Mouse (Mus musculus) liver, embryonic 11.5 days (tissue): ENCODE results near the gene Gabbr2. TPM values are rescaled to one million over a fixed set of nuclear protein-coding genes. Genes with fewer than 3 reads are reported as not detected.
A peak's percentile ranks its signal among the peaks of the same experiment; 100 is the strongest.

Experiments
- ATAC-seq: fragments of 200-750 bp; cut with Nextera tagmentation; replicated peaks from 2 replicates; pipeline ENCODE4 v1.8.0; 2017; ENCODE audit warnings: moderate number of reproducible peaks, mild to moderate bottlenecking, moderate TSS enrichment, moderate library complexity; ENCODE audit not compliant: low FRiP score
- DNase-seq: peaks from one replicate; pipeline ENCODE4 v3.0.0-alpha.2; 2017; ENCODE audit warnings: low spot score
- H3K27ac ChIP-seq: fragments of 300-500 bp; sonication (generic); 2 replicates; pipeline ENCODE4 v1.5.1; 2014; ENCODE audit warnings: mild to moderate bottlenecking, low read depth, low read length, control low read depth
- H3K27me3 ChIP-seq: fragments of 300-500 bp; sonication (generic); replicated peaks from 2 replicates; pipeline ENCODE4 v1.6.1; 2014; ENCODE audit warnings: low read length, mixed read lengths; ENCODE audit not compliant: control insufficient read depth, insufficient read depth
- H3K36me3 ChIP-seq: fragments of 300-500 bp; sonication (generic); 2 replicates; pipeline ENCODE4 v1.6.1; 2014; ENCODE audit warnings: mild to moderate bottlenecking, low read length, moderate library complexity, mixed read lengths; ENCODE audit not compliant: control insufficient read depth, insufficient read depth
- H3K4me1 ChIP-seq: fragments of 300-500 bp; sonication (generic); replicated peaks from 2 replicates; pipeline ENCODE4 v1.6.1; 2014; ENCODE audit warnings: low read length, mixed read lengths; ENCODE audit not compliant: control insufficient read depth, insufficient read depth
- H3K4me2 ChIP-seq: fragments of 300-500 bp; sonication (generic); 2 replicates; pipeline ENCODE4 v1.6.1; 2014; ENCODE audit warnings: mild to moderate bottlenecking, control low read depth, moderate library complexity
- H3K4me3 ChIP-seq: fragments of 300-500 bp; sonication (generic); 2 replicates; pipeline ENCODE4 v1.5.1; 2014; ENCODE audit warnings: low read depth, low read length, control low read depth
- H3K9ac ChIP-seq: fragments of 300-500 bp; sonication (generic); 2 replicates; pipeline ENCODE4 v1.6.1; 2014; ENCODE audit warnings: low read depth, low read length, control low read depth
- H3K9me3 ChIP-seq: fragments of 300-500 bp; sonication (generic); 2 replicates; pipeline ENCODE4 v1.6.1; 2016; ENCODE audit warnings: low read length, inconsistent platforms, mixed read lengths; ENCODE audit not compliant: control insufficient read depth
- WGBS: fragments of 180-500 bp; shearing (Covaris S2); extraction: QIAGEN DNeasy Blood & Tissue Kit; methylation state at CpG from one replicate; pipeline ENCODE4 v1.1.7; 2014; 5-methylcytosine and 5-hydroxymethylcytosine counted together
- polyA plus RNA-seq: library from polyadenylated mRNA; unstranded; fragments of >200 nt; fragmentation: Nextera tagmentation; extraction: Ambion mirVana; gene quantifications from 2 replicates; pipeline ENCODE4 v1.2.1, GENCODE M21; 2014

Gabbr2 gene
- polyA plus RNA-seq, 1 experiment from 2014 or later: 0.19 TPM

DNA sequence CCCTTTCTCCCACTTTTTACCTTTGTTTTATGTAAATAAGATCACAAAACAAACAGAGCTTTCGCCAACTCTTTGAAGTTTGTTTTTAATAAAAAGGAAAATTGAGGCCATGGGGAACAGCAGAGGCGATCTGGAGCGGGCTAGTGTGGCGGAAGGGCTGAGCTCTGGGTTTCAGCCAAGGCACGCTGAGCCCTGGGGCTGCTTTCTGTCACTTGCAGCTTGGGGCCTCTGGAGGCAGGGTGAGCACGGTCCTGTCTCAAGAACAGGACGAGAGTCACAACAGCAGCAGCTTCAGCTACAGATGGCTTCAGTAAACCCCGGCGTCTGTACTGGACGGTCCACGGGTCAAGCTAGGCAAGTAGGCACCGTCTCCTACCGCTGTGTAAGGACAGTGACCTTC lies 132.8 kb downstream of the Gabbr2 start:
- Histone ChIP-seq H3K27me3 (no peaks in the 10 kb centered on the region), H3K4me2 (no peak overlapping the region), H3K9ac (no peak overlapping the region), H3K9me3 (no peaks in the 10 kb centered on the region), H3K4me1 (peaks cover 7% of the 10 kb centered on the region; the same call in 1 of the 2 replicates), H3K27ac (no peak overlapping the region), H3K4me3 (no peak overlapping the region), H3K36me3 (no peaks in the 10 kb centered on the region)
- 49% methylated on average over 13 of the region's 13 CpGs for WGBS
- ATAC-seq: no peak
- no peak for DNase-seq

DNA sequence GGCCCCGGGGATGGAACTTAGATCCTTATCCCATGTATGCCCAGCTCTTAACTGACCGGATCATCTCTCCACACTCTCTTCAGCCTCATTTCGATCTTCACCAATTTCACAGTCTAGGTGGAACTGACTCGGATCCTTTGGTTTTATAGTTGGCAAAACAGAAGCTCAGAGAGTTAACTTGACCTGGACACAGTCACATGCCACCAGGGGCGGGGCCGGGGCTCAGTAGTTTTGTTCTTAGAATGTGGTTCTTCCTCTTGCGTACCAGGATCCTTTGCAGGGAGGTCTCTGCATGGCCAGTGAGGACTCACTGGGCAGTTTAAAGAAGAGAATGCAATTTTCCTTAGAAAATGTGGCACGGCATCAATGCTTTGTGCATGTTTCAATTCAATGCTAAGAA lies 135.5 kb downstream of the Gabbr2 start:
- Histone ChIP-seq H3K4me1 (peaks cover 12% of the 10 kb centered on the region), H3K27me3 (no peaks in the 10 kb centered on the region), H3K9me3 (no peaks in the 10 kb centered on the region), H3K36me3 (no peaks in the 10 kb centered on the region), H3K4me2 (peak overlapping the region; percentile 51), H3K27ac (no peak overlapping the region), H3K4me3 (peak overlapping the region; percentile 53), H3K9ac (peak overlapping the region; percentile 69; the same call in 1 of the 2 replicates)
- DNase-seq (no peak), ATAC-seq (no peak)
- WGBS: 89% methylated on average over 8 of the region's 8 CpGs

DNA sequence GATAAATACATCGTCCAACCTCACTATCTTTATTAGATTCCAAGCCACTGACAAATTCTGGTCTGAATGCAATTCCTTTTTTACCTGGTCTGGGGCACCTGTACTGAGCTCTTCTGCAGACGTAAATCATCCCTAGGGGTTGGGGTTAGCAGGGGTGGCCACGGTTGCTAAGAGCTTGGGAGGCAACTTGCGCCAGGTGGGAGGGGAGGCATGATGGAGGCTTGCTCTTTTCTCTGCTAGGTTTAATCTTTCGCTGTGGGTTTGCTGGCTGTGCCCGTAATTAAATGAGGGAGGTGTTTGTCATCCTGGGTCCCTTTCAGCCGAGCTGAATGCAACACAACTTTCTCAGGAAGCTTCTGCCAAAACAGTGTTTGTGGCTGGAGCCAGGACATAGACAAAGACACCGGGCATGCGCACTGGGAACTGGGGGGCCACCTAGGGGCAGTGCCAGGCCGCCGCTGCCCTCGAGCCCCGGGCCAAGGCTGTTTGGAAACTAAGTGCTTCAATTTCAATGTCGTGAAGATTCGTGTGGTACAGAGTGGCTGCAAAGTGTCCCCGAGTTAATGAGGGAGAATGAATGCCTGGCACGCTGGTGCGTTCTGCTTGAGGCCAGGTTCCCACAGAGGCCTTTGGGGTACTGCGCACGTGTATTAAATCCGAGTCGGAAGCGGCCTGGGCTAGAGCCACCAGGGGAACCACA lies 136.8 kb downstream of the Gabbr2 start:
- H3K27ac ChIP-seq: peak overlapping the region; percentile 88
- H3K4me1 ChIP-seq: peaks cover 12% of the 10 kb centered on the region
- WGBS: 63% methylated on average over 23 of the region's 23 CpGs
- no peaks in the 10 kb centered on the region; the same call in 1 of the 2 replicates for H3K9me3 ChIP-seq
- ATAC-seq (no peak), DNase-seq (no peak)
- H3K9ac ChIP-seq: peak overlapping the region; percentile 69
- peak overlapping the region; percentile 51 for H3K4me2 ChIP-seq
- no peaks in the 10 kb centered on the region for H3K36me3 ChIP-seq
- H3K4me3 ChIP-seq: peak overlapping the region; percentile 53
- H3K27me3 ChIP-seq: no peaks in the 10 kb centered on the region

DNA sequence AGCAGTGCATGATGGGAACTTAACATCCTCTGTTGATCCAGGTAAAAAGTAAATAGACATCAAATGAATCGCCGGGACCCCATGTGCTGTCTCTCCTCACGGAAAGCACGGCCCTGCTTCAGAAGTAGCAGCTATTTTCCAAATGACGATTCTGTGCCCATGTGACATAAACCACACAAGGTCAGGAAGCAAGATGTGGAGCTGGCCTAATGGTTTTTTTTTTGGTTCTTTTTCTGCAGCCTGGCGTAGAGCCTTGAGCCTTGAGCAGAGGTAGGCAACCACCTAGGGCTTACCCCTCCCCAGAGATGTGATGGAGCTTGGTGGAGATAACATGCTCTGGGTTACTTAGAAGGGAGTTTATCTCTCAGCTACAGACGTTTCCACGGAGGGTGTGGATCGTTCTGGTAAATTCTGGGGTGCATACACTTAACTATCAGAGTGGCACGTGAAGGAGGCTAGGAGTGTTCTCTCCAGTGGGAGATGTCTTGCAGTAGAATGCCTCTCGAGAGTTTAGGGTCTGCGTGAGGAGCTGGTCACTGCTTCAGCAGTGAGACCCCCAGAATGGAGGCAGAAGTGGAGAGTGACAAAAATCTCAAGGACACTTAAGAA lies 137.7 kb downstream of the Gabbr2 start:
- H3K36me3 ChIP-seq: no peaks in the 10 kb centered on the region
- WGBS: 43% methylated on average over 12 of the region's 12 CpGs
- no peaks in the 10 kb centered on the region; the same call in 1 of the 2 replicates for H3K9me3 ChIP-seq
- H3K4me1 ChIP-seq: peaks cover 12% of the 10 kb centered on the region
- no peaks in the 10 kb centered on the region for H3K27me3 ChIP-seq
- H3K27ac ChIP-seq: peak overlapping the region; percentile 88
- H3K4me2 ChIP-seq: peak overlapping the region; percentile 51
- ATAC-seq (peak; percentile 99), DNase-seq (peak; percentile 46)
- H3K4me3 ChIP-seq: peak overlapping the region; percentile 53
- H3K9ac ChIP-seq: peak overlapping the region; percentile 69

DNA sequence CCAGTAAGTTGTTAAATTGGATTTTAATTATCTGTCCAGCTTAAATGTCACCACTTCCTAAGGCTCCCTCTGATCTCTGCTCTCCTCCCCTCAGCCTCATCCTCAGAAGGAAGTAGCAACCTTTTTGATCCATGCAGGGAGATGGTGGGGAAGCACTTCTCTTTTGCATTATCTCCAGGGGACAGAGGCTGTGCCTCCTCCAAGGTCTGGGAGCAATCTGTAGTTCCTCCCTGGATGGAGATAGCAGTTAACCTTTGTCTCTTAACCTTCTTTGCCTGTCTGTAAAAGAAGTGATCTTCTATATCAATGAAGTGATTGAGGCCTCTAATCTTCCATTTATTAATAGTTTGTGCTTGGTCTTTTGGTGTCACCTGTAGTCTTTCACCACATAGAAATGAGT lies 143.9 kb downstream of the Gabbr2 start:
- Histone ChIP-seq H3K27me3 (no peaks in the 10 kb centered on the region), H3K4me3 (no peak overlapping the region), H3K9me3 (no peaks in the 10 kb centered on the region; the same call in 1 of the 2 replicates), H3K36me3 (no peaks in the 10 kb centered on the region), H3K4me2 (no peak overlapping the region), H3K4me1 (peaks cover 1% of the 10 kb centered on the region), H3K9ac (no peak overlapping the region), H3K27ac (no peak overlapping the region)
- ATAC-seq (no peak), DNase-seq (no peak)

DNA sequence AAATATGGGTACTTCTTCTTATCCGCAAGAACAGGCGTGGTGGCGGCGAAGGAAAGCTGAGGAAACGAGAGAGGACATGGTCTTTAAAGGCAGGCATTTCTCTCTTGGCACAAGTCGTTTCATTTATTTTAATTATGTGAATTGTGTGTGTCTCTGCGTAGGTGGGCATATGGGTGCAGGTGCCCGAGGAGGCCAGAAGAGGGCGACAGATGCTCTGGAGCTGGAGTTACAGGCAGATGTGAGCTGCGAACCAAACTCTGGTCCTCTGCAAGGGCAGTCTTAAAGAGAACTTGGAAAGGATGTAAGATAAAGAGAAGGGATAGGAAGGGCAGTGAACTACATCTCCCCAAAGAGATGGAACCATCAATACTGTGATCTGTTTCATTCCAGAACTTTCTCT lies 145.3 kb downstream of the Gabbr2 start:
- Histone ChIP-seq H3K4me3 (no peak overlapping the region), H3K9me3 (no peaks in the 10 kb centered on the region; the same call in 1 of the 2 replicates), H3K4me2 (no peak overlapping the region), H3K27me3 (no peaks in the 10 kb centered on the region), H3K4me1 (no peaks in the 10 kb centered on the region), H3K9ac (no peak overlapping the region), H3K36me3 (no peaks in the 10 kb centered on the region), H3K27ac (no peak overlapping the region)
- ATAC-seq (no peak), DNase-seq (no peak)
- WGBS: 90% methylated on average over 10 of the region's 10 CpGs

DNA sequence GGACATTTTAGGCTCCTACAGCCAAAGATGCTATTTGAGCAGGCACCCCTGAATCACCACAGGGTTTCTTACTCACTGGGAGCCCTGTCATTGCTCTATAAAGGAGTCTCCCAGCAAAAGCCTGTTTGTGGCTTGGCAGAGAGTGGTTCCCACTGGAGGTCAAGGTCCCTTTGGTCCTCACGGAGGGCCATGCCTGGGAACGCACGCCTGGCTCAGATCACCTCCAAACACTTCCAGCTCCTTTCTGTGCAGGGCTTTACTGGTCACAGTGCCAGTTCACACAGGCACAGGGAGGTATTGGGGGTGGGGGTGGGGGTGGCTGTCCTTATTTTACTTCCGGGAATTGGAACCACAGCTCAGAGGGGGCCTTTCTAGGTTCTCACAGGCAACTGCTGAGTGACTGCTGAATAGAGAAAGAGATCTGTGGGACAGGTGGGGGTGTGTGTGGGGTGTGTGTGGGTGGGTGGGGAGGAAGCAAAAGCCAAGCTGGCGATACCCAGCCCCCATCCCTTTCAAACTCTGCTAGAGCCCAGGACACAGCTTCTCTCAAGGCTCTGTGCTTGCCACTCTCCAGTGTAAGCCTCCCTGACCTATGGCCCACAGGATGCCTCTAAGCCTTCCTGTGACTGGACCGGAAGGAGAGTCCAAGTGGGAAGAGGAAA lies 146.6 kb downstream of the Gabbr2 start:
- no peak overlapping the region for H3K4me3 ChIP-seq
- DNase-seq: no peak
- H3K27ac ChIP-seq: no peak overlapping the region
- WGBS: 64% methylated on average over 6 of the region's 6 CpGs
- H3K4me2 ChIP-seq: no peak overlapping the region
- H3K4me1 ChIP-seq: no peaks in the 10 kb centered on the region
- no peak for ATAC-seq
- no peaks in the 10 kb centered on the region for H3K36me3 ChIP-seq
- no peak overlapping the region for H3K9ac ChIP-seq
- H3K9me3 ChIP-seq: no peaks in the 10 kb centered on the region
- no peaks in the 10 kb centered on the region for H3K27me3 ChIP-seq

DNA sequence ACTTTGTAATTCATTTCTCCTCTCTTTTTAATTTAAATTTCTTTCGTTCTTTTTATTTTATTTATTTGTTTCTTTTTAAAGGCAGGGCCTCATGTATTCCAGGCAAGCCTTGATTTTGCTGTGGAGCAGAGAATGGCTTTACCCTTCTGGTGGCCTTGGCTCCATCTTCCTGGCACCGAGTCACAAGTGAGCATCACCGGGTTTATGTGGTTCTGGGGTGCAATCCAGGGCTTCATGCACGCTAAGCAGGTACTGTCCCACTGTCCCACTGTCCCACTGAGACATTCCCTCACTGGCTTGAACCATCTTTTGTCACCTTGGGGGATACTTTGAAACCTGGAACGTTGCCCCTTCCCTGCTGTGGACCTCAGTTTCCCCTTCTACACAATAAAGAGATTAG lies 147.1 kb downstream of the Gabbr2 start:
- Histone ChIP-seq H3K27me3 (no peaks in the 10 kb centered on the region), H3K4me3 (no peak overlapping the region), H3K27ac (no peak overlapping the region), H3K9me3 (no peaks in the 10 kb centered on the region), H3K4me2 (no peak overlapping the region), H3K4me1 (no peaks in the 10 kb centered on the region), H3K36me3 (no peaks in the 10 kb centered on the region), H3K9ac (no peak overlapping the region)
- DNase-seq (no peak), ATAC-seq (no peak)
- 85% methylated on average over 5 of the region's 5 CpGs for WGBS
